Mouse (Mus musculus) forebrain, embryonic 14.5 days (tissue): ENCODE results near the gene Dhx8. TPM values are rescaled to one million over a fixed set of nuclear protein-coding genes. Genes with fewer than 3 reads are reported as not detected.

Source experiments
- ATAC-seq: fragments of 200-750 bp; cut with Nextera tagmentation; 2 replicates; pipeline ENCODE4 v1.8.0; 2017; ENCODE audit warnings: mild to moderate bottlenecking, moderate library complexity
- DNase-seq: peaks from one replicate; pipeline ENCODE4 v3.0.0-alpha.2; 2015; ENCODE audit warnings: low spot score
- H3K27ac ChIP-seq: fragments of 300-500 bp; sonication (generic); 2 replicates; pipeline ENCODE4 v1.5.1; 2014; ENCODE audit warnings: low read depth, mild to moderate bottlenecking, control low read depth, low read length, moderate library complexity
- H3K27me3 ChIP-seq: fragments of 300-500 bp; sonication (generic); replicated peaks from 2 replicates; pipeline ENCODE4 v1.6.1; 2014; ENCODE audit warnings: low read length, control low read depth, mixed read lengths; ENCODE audit not compliant: control insufficient read depth, insufficient read depth
- H3K36me3 ChIP-seq: fragments of 300-500 bp; sonication (generic); 2 replicates; pipeline ENCODE4 v1.6.1; 2014; ENCODE audit warnings: low read length, control low read depth; ENCODE audit not compliant: control insufficient read depth, insufficient read depth
- H3K4me1 ChIP-seq: fragments of 300-500 bp; sonication (generic); 2 replicates; pipeline ENCODE4 v1.6.1; 2014; ENCODE audit warnings: antibody characterized with exemption, low read length, control low read depth; ENCODE audit not compliant: control insufficient read depth, insufficient read depth
- H3K4me2 ChIP-seq: fragments of 300-500 bp; sonication (generic); 2 replicates; pipeline ENCODE4 v1.6.1; 2014; ENCODE audit warnings: mild to moderate bottlenecking, control low read depth, low read length
- H3K4me3 ChIP-seq: fragments of 300-500 bp; sonication (generic); 2 replicates; pipeline ENCODE4 v1.5.1; 2014; ENCODE audit warnings: low read depth, low read length, control low read depth
- H3K9ac ChIP-seq: fragments of 300-500 bp; sonication (generic); 2 replicates; pipeline ENCODE4 v1.6.1; 2014; ENCODE audit warnings: mild to moderate bottlenecking, low read length, control low read depth, moderate library complexity
- H3K9me3 ChIP-seq: fragments of 300-500 bp; sonication (generic); replicated peaks from 2 replicates; pipeline ENCODE4 v1.6.1; 2016; ENCODE audit warnings: low read length, control low read depth, mixed read lengths; ENCODE audit not compliant: control insufficient read depth
- WGBS: fragments of 180-500 bp; shearing (Covaris S2); extraction: QIAGEN DNeasy Blood & Tissue Kit; methylation state at CpG from one replicate; pipeline ENCODE4 v1.1.7; 2014; 5-methylcytosine and 5-hydroxymethylcytosine counted together
- polyA plus RNA-seq: library from polyadenylated mRNA; unstranded; fragments of >200 nt; fragmentation: Nextera tagmentation; extraction: Ambion mirVana; gene quantifications from 2 replicates; pipeline ENCODE4 v1.2.1, GENCODE M21; 2014

Dhx8 gene
- polyA plus RNA-seq, 1 experiment from 2014 or later: 31.6 TPM

- peaks cover 55% of the 10 kb centered on the region for H3K27me3 ChIP-seq
- 13% methylated on average over 9 of the region's 9 CpGs for WGBS
- H3K9me3 ChIP-seq: no peaks in the 10 kb centered on the region
- DNase-seq (peak; percentile 31), ATAC-seq (no peak)
- no peak overlapping the region for H3K27ac ChIP-seq
- H3K4me3 ChIP-seq: peak overlapping the region; percentile 45; the same call in 1 of the 2 replicates
- no peak overlapping the region for H3K9ac ChIP-seq
- peaks cover 7% of the 10 kb centered on the region for H3K4me1 ChIP-seq
- H3K36me3 ChIP-seq: no peaks in the 10 kb centered on the region
- peak overlapping the region; percentile 90 for H3K4me2 ChIP-seq
Measured at GRCm38 (mm10) chr11:101783584-101783983, 50.9 kb downstream of the Dhx8 start.

- WGBS: 2% methylated on average over 17 of the region's 19 CpGs
- H3K9me3 ChIP-seq: no peaks in the 10 kb centered on the region
- H3K27ac ChIP-seq: no peak overlapping the region
- peak overlapping the region; percentile 90 for H3K4me2 ChIP-seq
- H3K4me3 ChIP-seq: peak overlapping the region; percentile 45
- peak overlapping the region; percentile 60 for H3K9ac ChIP-seq
- peaks cover 7% of the 10 kb centered on the region for H3K4me1 ChIP-seq
- no peaks in the 10 kb centered on the region for H3K36me3 ChIP-seq
- ATAC-seq (no peak), DNase-seq (no peak)
- peaks cover 55% of the 10 kb centered on the region for H3K27me3 ChIP-seq
Measured at GRCm38 (mm10) chr11:101784072-101784471, 51.4 kb downstream of the Dhx8 start.

GRCm38 (mm10) chr11:101784488-101785142, 51.9 kb downstream of the Dhx8 start:
- Histone ChIP-seq H3K9ac (peak overlapping the region; percentile 60), H3K9me3 (no peaks in the 10 kb centered on the region), H3K27me3 (peaks cover 53% of the 10 kb centered on the region), H3K36me3 (no peaks in the 10 kb centered on the region), H3K4me2 (peak overlapping the region; percentile 90), H3K4me1 (peaks cover 7% of the 10 kb centered on the region), H3K4me3 (peak overlapping the region; percentile 45), H3K27ac (no peak overlapping the region)
- peak; percentile 70; the same call in 1 of the 2 replicates for ATAC-seq
- WGBS: under 1% methylated on average over 53 of the region's 67 CpGs
- DNase-seq: peak; percentile 42

GRCm38 (mm10) chr11:101785143-101785851, 52.6 kb downstream of the Dhx8 start, which contains the start of gene Etv4:
Gene Etv4 (minus strand): TSS chr11:101785371.
- Histone ChIP-seq H3K27me3 (peaks cover 51% of the 10 kb centered on the region), H3K4me3 (peak within 1 kb of the TSS; percentile 45), H3K9me3 (no peaks in the 10 kb centered on the region), H3K9ac (peak within 1 kb of the TSS; percentile 60), H3K4me1 (peaks cover 7% of the 10 kb centered on the region), H3K27ac (no peak within 1 kb of the TSS), H3K36me3 (no peaks in the 10 kb centered on the region), H3K4me2 (peak within 1 kb of the TSS; percentile 90)
- ATAC-seq (peak; percentile 97), DNase-seq (peak; percentile 99)
- under 1% methylated on average over 35 of the region's 35 CpGs for WGBS

GRCm38 (mm10) chr11:101785852-101786205, 53.1 kb downstream of the Dhx8 start:
- WGBS: 10% methylated on average over 7 of the region's 7 CpGs
- peaks cover 10% of the 10 kb centered on the region for H3K4me1 ChIP-seq
- no peaks in the 10 kb centered on the region for H3K36me3 ChIP-seq
- H3K27ac ChIP-seq: no peak overlapping the region
- H3K9ac ChIP-seq: no peak overlapping the region
- peak overlapping the region; percentile 45 for H3K4me3 ChIP-seq
- DNase-seq (no peak), ATAC-seq (no peak)
- H3K27me3 ChIP-seq: peaks cover 51% of the 10 kb centered on the region
- no peaks in the 10 kb centered on the region for H3K9me3 ChIP-seq
- H3K4me2 ChIP-seq: peak overlapping the region; percentile 90

GRCm38 (mm10) chr11:101786651-101787050, 53.9 kb downstream of the Dhx8 start:
- Histone ChIP-seq H3K9ac (no peak overlapping the region), H3K4me1 (peaks cover 13% of the 10 kb centered on the region), H3K27me3 (peaks cover 51% of the 10 kb centered on the region), H3K27ac (no peak overlapping the region), H3K4me2 (no peak overlapping the region), H3K9me3 (no peaks in the 10 kb centered on the region), H3K4me3 (no peak overlapping the region), H3K36me3 (no peaks in the 10 kb centered on the region)
- no peak for ATAC-seq
- no peak for DNase-seq
- WGBS: 63% methylated on average over 7 of the region's 7 CpGs

- H3K27me3 ChIP-seq: peaks cover 44% of the 10 kb centered on the region
Measured at GRCm38 (mm10) chr11:101787432-101787831, 54.7 kb downstream of the Dhx8 start.

GRCm38 (mm10) chr11:101790811-101791526, 58.2 kb downstream of the Dhx8 start:
- DNase-seq (peak; percentile 70), ATAC-seq (peak; percentile 34; the same call in 1 of the 2 replicates)
- peaks cover 17% of the 10 kb centered on the region for H3K27me3 ChIP-seq
- no peaks in the 10 kb centered on the region for H3K9me3 ChIP-seq
- H3K27ac ChIP-seq: no peak overlapping the region
- no peak overlapping the region for H3K4me2 ChIP-seq
- H3K9ac ChIP-seq: no peak overlapping the region; the same call in 1 of the 2 replicates
- no peaks in the 10 kb centered on the region for H3K36me3 ChIP-seq
- no peak overlapping the region for H3K4me3 ChIP-seq
- peaks cover 6% of the 10 kb centered on the region; the same call in 1 of the 2 replicates for H3K4me1 ChIP-seq
- WGBS: 34% methylated on average over 19 of the region's 19 CpGs

More at GRCm38 (mm10) chr11:101787432-101787831, 54.7 kb downstream of the Dhx8 start:
- ATAC-seq (no peak), DNase-seq (no peak)
- Histone ChIP-seq H3K27ac (no peak overlapping the region), H3K9ac (no peak overlapping the region), H3K4me3 (no peak overlapping the region), H3K36me3 (no peaks in the 10 kb centered on the region), H3K4me1 (peaks cover 13% of the 10 kb centered on the region), H3K4me2 (no peak overlapping the region), H3K9me3 (no peaks in the 10 kb centered on the region)
- WGBS: 76% methylated on average over 1 of the region's 1 CpGs
